Mouse (Mus musculus) ES-Bruce4 (cell line): ENCODE results near the gene Gm49383. TPM values are rescaled to one million over a fixed set of nuclear protein-coding genes. Genes with fewer than 3 reads are reported as not detected.

Source experiments
- H3K27ac ChIP-seq: 2 replicates; pipeline ENCODE4 v1.5.1; 2012; ENCODE audit warnings: low read length, inconsistent platforms; ENCODE audit not compliant: insufficient read depth
- H3K27me3 ChIP-seq: 2 replicates; pipeline ENCODE4 v1.6.1; 2012; ENCODE audit warnings: mild to moderate bottlenecking, low read length, inconsistent platforms; ENCODE audit not compliant: control insufficient read depth, poor library complexity, insufficient read depth, severe bottlenecking
- H3K36me3 ChIP-seq: 2 replicates; pipeline ENCODE4 v1.6.1; 2012; ENCODE audit warnings: inconsistent platforms, mild to moderate bottlenecking, low read length, moderate library complexity; ENCODE audit not compliant: control insufficient read depth, poor library complexity, insufficient read depth, severe bottlenecking
- H3K4me1 ChIP-seq: one replicate; pipeline ENCODE4 v1.8.1; 2011; ENCODE audit warnings: low read length; ENCODE audit not compliant: control insufficient read depth, insufficient read depth
- H3K4me3 ChIP-seq: 2 replicates; pipeline ENCODE4 v1.5.1; 2011; ENCODE audit warnings: low read depth, mild to moderate bottlenecking, low read length
- H3K9ac ChIP-seq: 2 replicates; pipeline ENCODE4 v1.6.1; 2012; ENCODE audit warnings: low read depth, mild to moderate bottlenecking, inconsistent platforms; ENCODE audit not compliant: poor library complexity, severe bottlenecking
- H3K9me3 ChIP-seq: replicated peaks from 2 replicates; pipeline ENCODE4 v1.6.1; 2012; ENCODE audit warnings: mild to moderate bottlenecking, low read length, inconsistent platforms; ENCODE audit not compliant: control insufficient read depth, poor library complexity, insufficient read depth, severe bottlenecking
- CTCF ChIP-seq: IDR thresholded peaks from one replicate; pipeline ENCODE4 v1.8.1; 2011; ENCODE audit warnings: low read depth, low read length
- EP300 ChIP-seq: IDR thresholded peaks from 2 replicates; pipeline ENCODE4 v1.6.1; 2011; ENCODE audit warnings: low read depth, low read length; ENCODE audit not compliant: insufficient read depth
- POLR2A ChIP-seq: IDR thresholded peaks from one replicate; pipeline ENCODE4 v1.8.1; 2011; ENCODE audit warnings: low read length; ENCODE audit not compliant: insufficient read depth
- polyA plus RNA-seq: library from polyadenylated mRNA; stranded (reverse); fragments of >200 nt; gene quantifications from 2 replicates; pipeline ENCODE4 v1.2.4, GENCODE M21; 2011; ENCODE audit warnings: low read depth; ENCODE audit not compliant: missing spikeins, insufficient read depth, insufficient read length

Gm49383 gene
- polyA plus RNA-seq, 1 experiment, result 15.1 TPM

- Histone ChIP-seq H3K9me3 (no peaks in the 10 kb centered on the region), H3K4me1 (no peaks in the 10 kb centered on the region), H3K36me3 (peaks cover 15% of the 10 kb centered on the region), H3K9ac (no peak within 1 kb of the TSS), H3K4me3 (no peak within 1 kb of the TSS), H3K27me3 (no peaks in the 10 kb centered on the region), H3K27ac (no peak within 1 kb of the TSS)
- TF ChIP-seq EP300, result no peak
- TF ChIP-seq CTCF, result no peak
- no peak for TF ChIP-seq POLR2A
Measured at GRCm38 (mm10) chr12:69204052-69204833, 7.3 kb upstream of the Gm49383 start, which contains the start of gene Gm49384. Gene Gm49384 (minus strand): TSS chr12:69204267.

GRCm38 (mm10) chr12:69198985-69199384 is 2.1 kb upstream of the Gm49383 start:
- H3K27ac ChIP-seq, result no peak overlapping the region
- H3K4me3 ChIP-seq, result no peak overlapping the region

DNA sequence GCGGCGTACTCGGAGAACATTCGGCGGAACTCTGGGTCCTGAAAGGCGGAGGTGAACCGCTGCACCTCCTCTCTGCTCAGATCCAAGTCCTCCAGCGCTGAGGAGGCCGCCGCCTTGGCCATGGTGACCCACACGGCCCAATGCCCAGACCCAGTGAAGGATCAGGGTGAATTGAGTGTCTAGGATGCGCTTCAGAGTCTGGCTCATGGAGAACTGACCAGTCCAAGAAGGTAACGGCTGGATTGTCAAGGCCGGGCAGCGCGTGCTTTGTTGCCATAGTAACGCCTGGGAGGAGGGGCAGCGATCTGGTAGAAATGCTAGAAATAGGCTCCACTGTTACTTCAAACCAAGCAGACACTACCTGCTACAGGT is 1.2 kb upstream of the Gm49383 start, which contains the start of gene Dnaaf2:
Gene Dnaaf2, minus strand, starts transcription at position 266 of the 372 bp plus-strand sequence.
- Histone ChIP-seq H3K9ac (peak within 1 kb of the TSS; percentile 93), H3K4me3 (peak within 1 kb of the TSS; percentile 97), H3K4me1 (peaks cover 1% of the 10 kb centered on the region), H3K36me3 (peaks cover 9% of the 10 kb centered on the region; the same call in 1 of the 2 replicates), H3K9me3 (no peaks in the 10 kb centered on the region), H3K27me3 (no peaks in the 10 kb centered on the region), H3K27ac (no peak within 1 kb of the TSS)
- TF ChIP-seq EP300, result no peak

More at GRCm38 (mm10) chr12:69198985-69199384, 2.1 kb upstream of the Gm49383 start:
- no peaks in the 10 kb centered on the region for H3K27me3 ChIP-seq
- TF ChIP-seq POLR2A (no peak), EP300 (no peak), CTCF (no peak)
- no peaks in the 10 kb centered on the region for H3K9me3 ChIP-seq
- peaks cover 11% of the 10 kb centered on the region for H3K36me3 ChIP-seq
- peaks cover 1% of the 10 kb centered on the region for H3K4me1 ChIP-seq
- no peak overlapping the region for H3K9ac ChIP-seq

DNA sequence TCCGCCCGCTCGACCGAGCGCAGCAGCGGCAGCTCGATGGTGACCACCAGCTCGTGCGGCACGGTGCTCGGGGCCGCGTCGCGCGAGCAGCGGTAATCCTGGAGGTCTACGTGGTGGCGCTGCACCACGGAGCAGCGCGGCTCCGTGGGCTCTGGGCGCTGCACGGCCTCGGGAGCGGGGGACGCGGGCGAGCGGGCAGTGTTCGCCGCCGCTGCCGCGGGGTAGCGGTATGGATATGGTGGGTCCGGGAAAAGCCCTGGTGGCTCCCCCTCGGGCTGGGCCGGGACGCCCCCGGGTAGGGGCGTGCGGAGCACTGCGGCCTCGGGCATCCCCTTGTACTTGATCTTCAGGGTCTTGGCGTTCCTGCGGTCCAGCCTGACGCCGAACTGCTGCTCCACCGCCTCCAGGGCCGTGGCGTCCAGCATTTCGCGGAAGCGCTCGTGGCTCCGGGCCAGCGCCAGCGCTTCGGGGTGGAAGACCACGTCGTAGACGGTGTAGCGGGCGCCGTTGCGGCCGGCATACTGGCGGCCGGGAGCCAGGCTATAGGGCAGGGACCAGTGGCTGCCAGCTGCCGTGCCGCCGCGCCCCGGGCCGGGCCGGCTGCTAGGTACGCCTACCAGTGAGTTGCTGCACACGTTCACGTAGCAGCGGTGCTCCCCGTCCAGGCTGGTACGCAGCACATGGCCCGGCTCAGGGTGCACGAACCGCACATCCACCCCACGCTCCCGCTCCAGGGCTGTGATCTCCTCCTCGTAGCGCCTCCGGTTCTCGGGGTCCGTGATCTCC is 667 bp upstream of the Gm49383 start:
- peak overlapping the region; percentile 97 for H3K4me3 ChIP-seq
- H3K36me3 ChIP-seq, result peaks cover 11% of the 10 kb centered on the region; the same call in 1 of the 2 replicates
- peak overlapping the region; percentile 93 for H3K9ac ChIP-seq
- H3K9me3 ChIP-seq, result no peaks in the 10 kb centered on the region
- TF ChIP-seq POLR2A (no peak), EP300 (no peak), CTCF (no peak)
- peaks cover 1% of the 10 kb centered on the region for H3K4me1 ChIP-seq
- H3K27ac ChIP-seq, result no peak overlapping the region
- H3K27me3 ChIP-seq, result no peaks in the 10 kb centered on the region

- Histone ChIP-seq H3K4me3 (no peak overlapping the region), H3K36me3 (peaks cover 26% of the 10 kb centered on the region), H3K9ac (no peak overlapping the region), H3K9me3 (no peaks in the 10 kb centered on the region), H3K4me1 (peaks cover 1% of the 10 kb centered on the region), H3K27me3 (no peaks in the 10 kb centered on the region), H3K27ac (no peak overlapping the region)
- TF ChIP-seq POLR2A (no peak), CTCF (no peak), EP300 (no peak)
Measured at GRCm38 (mm10) chr12:69192637-69193036, 4.3 kb downstream of the Gm49383 start.

- no peaks in the 10 kb centered on the region for H3K27me3 ChIP-seq
- peaks cover 28% of the 10 kb centered on the region for H3K36me3 ChIP-seq
- no peak for TF ChIP-seq CTCF
- H3K9ac ChIP-seq, result no peak overlapping the region
- H3K9me3 ChIP-seq, result no peaks in the 10 kb centered on the region
- no peak overlapping the region for H3K27ac ChIP-seq
- peaks cover 1% of the 10 kb centered on the region for H3K4me1 ChIP-seq
- no peak overlapping the region for H3K4me3 ChIP-seq
Measured at GRCm38 (mm10) chr12:69191396-69191795, 5.5 kb downstream of the Gm49383 start.
